Mouse (Mus musculus) kidney, postnatal 0 days (tissue): Measurements from ENCODE around the gene Nrd1. TPM values are rescaled to one million over a fixed set of nuclear protein-coding genes. Genes with fewer than 3 reads are reported as not detected.
A peak's percentile ranks its signal among the peaks of the same experiment; 100 is the strongest.

Experiments
- ATAC-seq: fragments of 200-750 bp; cut with Nextera tagmentation; replicated peaks from 2 replicates; pipeline ENCODE4 v1.8.0; 2017; ENCODE audit warnings: low read depth, moderate number of reproducible peaks, moderate TSS enrichment, moderate library complexity; ENCODE audit not compliant: low FRiP score
- DNase-seq: peaks from one replicate; pipeline ENCODE4 v3.0.0-alpha.2; 2016; ENCODE audit warnings: low spot score
- H3K27ac ChIP-seq: fragments of 300-500 bp; sonication (generic); 2 replicates; pipeline ENCODE4 v1.5.1; 2014; ENCODE audit warnings: mild to moderate bottlenecking
- H3K27me3 ChIP-seq: fragments of 300-500 bp; sonication (generic); 2 replicates; pipeline ENCODE4 v1.6.1; 2014; ENCODE audit warnings: low read length, mixed read lengths; ENCODE audit not compliant: insufficient read depth
- H3K36me3 ChIP-seq: fragments of 300-500 bp; sonication (generic); 2 replicates; pipeline ENCODE4 v1.6.1; 2014; ENCODE audit warnings: low read length, mixed read lengths; ENCODE audit not compliant: insufficient read depth
- H3K4me1 ChIP-seq: fragments of 300-500 bp; sonication (generic); replicated peaks from 2 replicates; pipeline ENCODE4 v1.6.1; 2014; ENCODE audit warnings: antibody characterized with exemption, low read length, mixed read lengths; ENCODE audit not compliant: insufficient read depth
- H3K4me2 ChIP-seq: fragments of 300-500 bp; sonication (generic); 2 replicates; pipeline ENCODE4 v1.6.1; 2014; ENCODE audit warnings: mild to moderate bottlenecking, low read length, moderate library complexity, mixed read lengths
- H3K4me3 ChIP-seq: fragments of 300-500 bp; sonication (generic); replicated peaks from 2 replicates; pipeline ENCODE4 v1.5.1; 2014; ENCODE audit warnings: low read depth, low read length
- H3K9ac ChIP-seq: fragments of 300-500 bp; sonication (generic); 2 replicates; pipeline ENCODE4 v1.6.1; 2014; ENCODE audit warnings: low read depth, low read length
- H3K9me3 ChIP-seq: fragments of 300-500 bp; sonication (generic); replicated peaks from 2 replicates; pipeline ENCODE4 v1.6.1; 2016; ENCODE audit warnings: low read length, inconsistent platforms, mixed read lengths
- CTCF ChIP-seq: IDR thresholded peaks from 2 replicates; pipeline ENCODE4 v1.5.1; 2016; ENCODE audit warnings: antibody characterized with exemption, low read depth, mild to moderate bottlenecking, moderate library complexity
- WGBS: fragments of 180-500 bp; shearing (Covaris S2); extraction: QIAGEN DNeasy Blood & Tissue Kit; methylation state at CpG from one replicate; pipeline ENCODE4 v1.1.7; 2014; 5-methylcytosine and 5-hydroxymethylcytosine counted together
- microRNA counts: library from miRNA; unstranded; fragments of <30 nt; microRNA quantifications from one replicate; lab custom pipeline; 2015
- microRNA-seq: library from miRNA; unstranded; fragments of <30 nt; microRNA quantifications from one replicate; pipeline ENCODE4, GENCODE M21; 2016
- polyA plus RNA-seq: library from polyadenylated mRNA; unstranded; fragments of >200 nt; fragmentation: Nextera tagmentation; extraction: Ambion mirVana; gene quantifications from 2 replicates; pipeline ENCODE4 v1.2.1, GENCODE M21; 2015

Nrd1 gene
- polyA plus RNA-seq, 1 experiment from 2014 or later: 43.5 TPM

DNA sequence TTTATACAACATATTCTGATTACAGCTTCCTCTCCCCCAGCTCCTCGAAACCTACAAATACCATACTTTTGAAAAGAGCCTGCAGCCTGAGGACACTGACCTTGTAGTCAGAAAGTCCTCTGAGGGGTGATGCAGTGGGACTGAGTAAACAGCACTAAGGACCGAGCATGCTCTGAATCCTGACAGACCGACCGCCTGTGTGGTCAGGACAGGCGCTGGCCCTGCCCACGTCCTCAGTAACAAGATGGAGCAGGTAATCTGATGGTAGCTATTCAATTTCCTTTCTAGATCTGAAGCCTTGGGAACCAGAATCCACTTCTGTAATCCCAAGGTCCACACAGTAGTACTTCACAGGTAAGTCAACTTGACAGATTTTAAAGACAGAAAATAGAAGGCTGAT is 108.6 kb downstream of the Nrd1 start:
- Histone ChIP-seq H3K9ac (no peak overlapping the region), H3K4me1 (no peaks in the 10 kb centered on the region), H3K4me2 (no peak overlapping the region), H3K27ac (no peak overlapping the region), H3K9me3 (no peaks in the 10 kb centered on the region), H3K27me3 (no peaks in the 10 kb centered on the region), H3K36me3 (no peaks in the 10 kb centered on the region), H3K4me3 (no peak overlapping the region)
- WGBS: 86% methylated on average over 6 of the region's 6 CpGs
- TF ChIP-seq CTCF: no peak
- no peak for DNase-seq
- ATAC-seq: no peak

DNA sequence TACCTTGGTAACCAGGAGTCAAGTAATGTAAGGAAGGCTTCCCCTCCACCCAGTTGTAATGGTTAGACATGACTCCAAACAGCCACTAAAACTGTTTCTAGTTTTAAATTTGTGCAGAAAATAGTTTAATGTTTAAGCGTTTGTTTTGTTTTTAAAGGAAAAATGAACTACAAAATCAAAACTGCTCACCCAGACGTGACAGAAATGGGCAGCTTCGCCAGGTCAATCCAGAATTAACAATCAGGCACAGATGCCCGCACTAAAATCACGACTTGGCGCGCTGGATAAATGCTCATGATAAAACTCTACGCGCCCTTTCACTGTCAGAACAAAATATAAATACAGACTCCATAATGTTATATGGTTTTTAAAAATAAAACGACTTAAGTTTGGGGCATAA is 109.2 kb downstream of the Nrd1 start:
- Histone ChIP-seq H3K9ac (no peak overlapping the region), H3K27ac (no peak overlapping the region), H3K9me3 (no peaks in the 10 kb centered on the region), H3K27me3 (no peaks in the 10 kb centered on the region), H3K36me3 (no peaks in the 10 kb centered on the region), H3K4me2 (no peak overlapping the region), H3K4me1 (0 out of 2 replicates have a peak, but pooled peaks cover 1% of the 10 kb centered on the region), H3K4me3 (no peak overlapping the region)
- DNase-seq (no peak), ATAC-seq (no peak)
- 73% methylated on average over 10 of the region's 10 CpGs for WGBS
- no peak for TF ChIP-seq CTCF

- no peak overlapping the region for H3K9ac ChIP-seq
- H3K27me3 ChIP-seq: no peaks in the 10 kb centered on the region
- 88% methylated on average over 2 of the region's 2 CpGs for WGBS
- 0 out of 2 replicates have a peak, but pooled peaks cover 7% of the 10 kb centered on the region for H3K4me1 ChIP-seq
- H3K36me3 ChIP-seq: no peaks in the 10 kb centered on the region
- no peak overlapping the region for H3K27ac ChIP-seq
- TF ChIP-seq CTCF: no peak
- no peak overlapping the region for H3K4me3 ChIP-seq
- H3K4me2 ChIP-seq: no peak overlapping the region
- no peaks in the 10 kb centered on the region for H3K9me3 ChIP-seq
- no peak for DNase-seq
- ATAC-seq: no peak
These were observed 110.5 kb downstream of the Nrd1 start for GRCm38 (mm10) chr4:109110978-109111377.

MicroRNA genes within 50 kb of the gene (microRNA counts, 519-probe panel; counts per million panel counts)
- microRNA mmu-miR-761 (lab: Ali Mortazavi, UCI): 330 counts per million, percentile 68 among the panel's probes with 10 or more counts

Small RNA genes within 50 kb of the gene (microRNA-seq; reads per million reads assigned to microRNA genes)
- not detected for gene Mir761

Other genes starting within 250 kb of the Nrd1 start
- 3.8 and 4.2 TPM in 2 replicates for gene Zfyve9, start 219.9 kb upstream of the Nrd1 start, polyA plus RNA-seq
- 169 and 174 TPM in 2 replicates for gene Btf3l4, start 167.0 kb upstream of the Nrd1 start, polyA plus RNA-seq
- 94.0 and 98.3 TPM in 2 replicates for gene Txndc12, start 166.1 kb upstream of the Nrd1 start, polyA plus RNA-seq
- gene Kti12, start 152.9 kb upstream of the Nrd1 start, polyA plus RNA-seq: 52.2 and 53.5 TPM in 2 replicates
- 1.8 and 2.4 TPM in 2 replicates for gene A730015C16Rik, start 152.0 kb upstream of the Nrd1 start, polyA plus RNA-seq
- 34.0 and 36.1 TPM in 2 replicates for gene Rab3b, start 121.6 kb upstream of the Nrd1 start, polyA plus RNA-seq
- 78.6 and 81.0 TPM in 2 replicates for gene Osbpl9, start 201.6 kb downstream of the Nrd1 start, polyA plus RNA-seq
- 0.12 and 0.36 TPM in 2 replicates for gene Calr4, start 233.8 kb downstream of the Nrd1 start, polyA plus RNA-seq